Mouse (Mus musculus): ENCODE data around the gene Blnk.

DNA sequence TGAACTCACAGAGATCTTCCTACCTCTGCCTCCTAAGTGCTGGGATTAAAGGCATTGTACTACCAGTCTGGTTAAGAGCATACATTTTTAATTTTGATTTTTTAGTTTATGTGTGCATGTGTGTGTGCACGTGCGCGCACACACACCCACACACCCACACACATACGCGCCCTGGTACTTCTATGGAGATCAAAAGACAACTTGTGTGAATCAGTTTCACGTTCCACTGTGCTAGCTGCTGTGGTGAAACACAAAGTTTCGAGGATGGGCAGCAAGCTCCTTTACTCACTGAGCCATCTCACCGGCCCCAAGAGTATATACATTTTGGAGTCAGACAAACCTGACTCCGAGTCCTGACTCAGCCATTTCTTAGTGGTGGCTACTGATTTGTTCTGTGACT lies 33.3 kb upstream of the Blnk start:
- TF ChIP-seq EP300 (optimal IDR thresholded peaks at IDR 0.05) (no peak), CTCF (IDR thresholded peaks at IDR 0.05; ENCODE audit: low read depth) (no peak)
